Mouse (Mus musculus) adrenal gland, postnatal 36 days (tissue): ENCODE measurements around the gene Xlr4c. TPM values are rescaled to one million over a fixed set of nuclear protein-coding genes. Genes with fewer than 3 reads are reported as not detected.
"Not testable (repeated sequence)": the region's sequence is repeated elsewhere in the genome, so short reads cannot be mapped to it uniquely, and the experiment has no call there.

Source experiments
- DNase-seq, 2 experiments: peaks; one replicate each; pipeline ENCODE4 v3.0.0; 2021; ENCODE audit warnings: mixed read lengths in 1 of 2
- long read RNA-seq, 2 experiments: library from polyadenylated mRNA; stranded (forward); transcript quantifications; one replicate each; pipeline ENCODE4 v2.0.0; 2021; ENCODE audit warnings: borderline sequencing depth in 2 of 2
- total RNA-seq, 2 experiments: library from RNA; stranded (reverse); gene quantifications; 2 replicates each; pipeline ENCODE4 v1.2.3; 2021

The Xlr4c gene
- total RNA-seq, result under 1 TPM in 1 of 2 experiments, not detected in 1; 0.99 TPM
- long read RNA-seq, experiment 1, result 0 reads
- long read RNA-seq, experiment 2, result 0 reads

DNA sequence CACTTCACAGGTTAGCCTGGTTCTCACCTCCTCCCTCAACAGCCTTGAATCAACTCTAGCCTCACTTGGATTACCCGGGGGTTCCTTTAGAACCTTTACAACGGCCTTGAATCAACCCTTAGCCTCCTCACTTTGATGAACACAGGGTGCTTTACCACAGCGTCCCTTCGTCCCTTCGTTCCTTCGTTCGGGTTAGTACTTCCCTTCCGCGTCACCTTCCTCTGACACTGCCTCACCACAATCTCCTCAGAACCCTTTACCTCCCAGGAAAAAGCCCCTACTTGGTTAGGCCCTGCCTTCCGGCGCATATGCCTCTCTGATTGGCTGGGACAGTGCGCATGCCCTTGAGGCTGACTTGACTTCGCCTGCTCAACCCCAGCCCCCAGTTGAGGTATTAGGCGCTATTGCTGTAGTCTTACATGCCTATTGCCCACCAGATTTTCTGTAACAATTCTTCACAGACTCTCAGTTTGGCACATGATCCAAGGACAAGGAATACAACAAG, at the start of gene Xlr4c:
Gene Xlr4c (minus strand): TSS at position 310 of the 505 bp plus-strand sequence.
- not testable (repeated sequence) for DNase-seq

DNA sequence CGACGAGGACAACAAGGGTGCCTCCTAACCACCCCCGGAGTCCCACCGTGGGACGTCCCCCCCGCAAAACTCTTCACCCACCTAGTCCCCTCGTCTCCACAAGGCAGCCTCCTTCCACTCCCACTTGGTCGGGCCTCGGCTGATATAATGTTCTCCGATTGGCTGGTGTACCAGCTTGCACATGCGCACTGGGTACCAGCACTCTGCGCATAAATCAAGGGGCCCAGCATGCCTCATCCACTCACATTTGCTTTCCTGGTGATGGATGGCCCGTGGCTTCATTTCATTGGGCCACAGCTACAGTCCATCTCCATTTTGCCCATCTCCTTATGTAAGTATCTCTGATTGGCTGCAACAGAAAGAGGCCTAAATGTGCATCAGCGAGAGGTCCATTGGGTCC, 22.3 kb upstream of the Xlr4c start, which contains the start of gene Xlr3c:
Gene Xlr3c (minus strand): TSS at position 121 of the 400 bp plus-strand sequence.
- not testable (repeated sequence) for DNase-seq

DNA sequence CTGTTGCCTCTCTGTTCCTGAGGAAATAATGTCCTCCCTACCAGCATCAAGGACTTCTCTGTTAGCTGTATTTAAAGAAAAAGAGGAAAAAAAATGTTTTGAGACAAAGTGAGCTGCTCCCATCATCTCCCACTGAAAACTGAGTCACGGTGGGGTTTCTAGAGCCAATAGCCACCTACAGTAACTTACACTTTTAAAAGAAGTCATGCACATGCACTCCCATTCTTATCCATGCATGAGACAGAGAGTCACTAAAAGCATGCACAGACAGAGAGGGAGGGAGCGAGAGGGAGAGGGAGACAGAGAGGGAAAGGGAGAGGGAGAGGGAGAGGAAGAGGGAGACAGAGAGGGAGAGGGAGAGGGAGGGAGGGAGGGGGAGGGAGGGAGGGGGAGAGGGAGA, 19.5 kb upstream of the Xlr4c start:
- not testable (repeated sequence) for DNase-seq

DNA sequence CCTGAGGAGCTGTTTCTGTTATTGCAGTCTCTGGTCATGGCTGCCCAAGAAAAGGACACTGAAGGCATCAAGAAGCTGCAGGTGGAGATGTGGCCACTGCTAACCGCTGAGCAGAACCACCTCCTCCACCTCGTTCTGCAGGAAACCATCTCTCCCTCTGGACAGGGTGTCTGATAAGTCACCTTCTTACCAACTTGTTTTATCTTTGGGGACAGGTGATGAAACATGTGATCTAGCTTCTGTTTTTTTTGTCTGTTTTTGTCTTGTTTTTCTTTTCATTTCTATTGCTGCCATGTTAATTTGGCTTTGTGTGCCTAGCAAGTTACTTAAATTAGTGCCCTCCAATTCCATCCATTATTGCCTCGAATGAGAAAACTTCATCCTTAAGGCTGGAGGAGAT, 13.6 kb downstream of the Xlr4c start:
- DNase-seq, result no peak

DNA sequence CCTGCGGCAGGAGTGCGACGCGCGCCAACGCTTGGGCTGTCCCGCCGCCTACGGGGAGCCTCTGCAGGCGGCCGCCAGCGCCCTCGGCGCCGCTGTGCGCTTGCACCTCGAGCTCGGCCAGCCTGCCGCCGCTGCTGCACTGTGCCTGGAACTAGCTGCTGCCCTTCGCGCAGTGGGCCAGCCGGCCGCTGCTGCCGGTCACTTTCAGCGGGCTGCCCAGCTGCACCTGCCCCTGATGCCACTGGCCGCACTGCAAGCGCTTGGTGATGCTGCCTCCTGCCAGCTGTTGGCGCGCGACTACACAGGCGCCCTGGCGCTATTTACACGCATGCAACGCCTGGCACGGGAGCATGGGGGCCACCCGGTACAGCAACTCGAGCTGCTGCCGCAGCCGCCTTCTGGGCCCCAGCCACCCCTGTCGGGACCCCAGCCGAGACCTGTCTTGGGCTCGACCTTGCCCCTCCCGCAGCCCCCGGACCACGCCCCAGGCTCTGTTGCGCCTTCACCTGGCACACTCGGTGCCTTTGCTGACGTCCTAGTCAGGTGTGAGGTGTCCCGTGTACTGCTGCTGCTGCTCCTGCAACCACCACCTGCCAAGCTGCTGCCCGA, 14.2 kb downstream of the Xlr4c start:
- DNase-seq, result peak; percentile 61 to 68

DNA sequence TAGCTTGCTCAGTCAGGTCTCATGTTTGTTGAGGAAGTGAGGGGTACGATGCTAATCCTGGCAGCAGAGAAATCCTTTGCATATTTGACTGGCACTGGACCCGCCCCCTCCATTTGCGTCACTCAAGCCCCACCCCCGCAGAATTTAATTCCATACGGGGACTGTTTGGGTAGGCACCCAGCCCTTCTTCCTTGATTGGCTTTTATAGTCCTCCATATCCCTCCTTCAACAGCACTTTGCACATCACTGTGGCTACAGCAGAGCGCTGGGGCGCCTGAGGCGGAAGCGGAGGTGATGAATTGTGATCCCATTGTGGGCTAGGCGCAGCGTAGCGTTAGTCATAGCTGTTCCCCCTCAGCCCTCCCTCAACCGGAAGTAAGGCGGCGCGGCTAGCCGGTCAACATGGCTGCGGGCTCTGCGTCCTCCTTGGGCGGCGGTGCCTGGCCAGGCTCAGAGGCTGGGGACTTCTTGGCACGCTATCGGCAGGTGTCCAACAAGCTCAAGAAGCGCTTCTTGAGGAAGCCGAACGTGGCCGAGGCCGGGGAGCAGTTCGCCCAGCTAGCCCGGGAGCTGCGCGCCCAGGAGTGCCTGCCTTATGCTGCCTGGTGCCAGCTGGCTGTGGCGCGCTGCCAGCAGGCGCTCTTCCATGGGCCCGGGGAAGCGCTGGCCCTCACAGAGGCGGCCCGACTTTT, 14.9 kb downstream of the Xlr4c start, which contains the start of gene F8a:
Gene F8a (plus strand): TSS at position 378 of the 692 bp plus-strand sequence.
- peak; percentile 81 to 88 for DNase-seq

DNA sequence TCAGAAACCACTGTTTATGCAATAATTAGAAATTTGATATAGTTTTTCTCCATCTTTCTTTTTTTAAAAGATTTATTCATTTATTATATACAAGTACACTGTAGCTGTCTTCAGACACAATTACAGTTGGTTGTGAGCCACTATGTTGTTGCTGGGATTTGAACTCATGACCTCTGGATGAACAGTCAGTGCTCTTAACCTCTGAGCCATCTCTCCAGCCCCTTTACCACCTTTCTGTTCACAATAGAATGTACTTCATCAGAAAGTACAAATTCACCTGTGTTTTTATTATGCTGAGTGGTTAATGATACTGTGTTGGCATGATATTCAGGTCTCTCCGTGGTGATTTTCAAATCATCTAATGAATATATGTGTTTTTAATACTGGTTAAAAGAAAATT, 17.6 kb downstream of the Xlr4c start:
- DNase-seq, result no peak

DNA sequence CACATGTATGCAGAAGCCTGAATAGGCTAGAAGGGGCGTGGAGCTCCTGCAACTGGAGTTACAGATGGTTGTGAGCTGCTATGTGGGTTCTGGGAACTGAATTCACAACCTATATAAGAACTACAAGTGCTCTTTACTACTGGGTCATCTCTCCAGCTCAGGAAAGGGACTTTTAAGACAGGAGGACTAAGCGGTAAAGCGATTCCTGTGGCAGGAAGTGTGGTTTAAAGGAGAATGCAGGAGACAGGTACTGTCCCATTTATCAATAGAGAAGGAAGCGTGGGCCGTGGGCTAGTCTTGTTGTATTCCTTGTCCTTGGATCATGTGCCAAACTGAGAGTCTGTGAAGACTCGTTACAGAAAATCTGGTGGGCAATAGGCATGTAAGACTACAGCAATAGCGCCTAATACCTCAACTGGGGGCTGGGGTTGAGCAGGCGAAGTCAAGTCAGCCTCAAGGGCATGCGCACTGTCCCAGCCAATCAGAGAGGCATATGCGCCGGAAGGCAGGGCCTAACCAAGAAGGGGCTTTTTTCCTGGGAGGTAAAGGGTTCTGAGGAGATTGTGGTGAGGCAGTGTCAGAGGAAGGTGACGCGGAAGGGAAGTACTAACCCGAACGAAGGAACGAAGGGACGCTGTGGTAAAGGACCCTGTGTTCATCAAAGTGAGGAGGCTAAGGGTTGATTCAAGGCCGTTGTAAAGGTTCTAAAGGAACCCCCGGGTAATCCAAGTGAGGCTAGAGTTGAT, 28.9 kb downstream of the Xlr4c start, which contains the start of gene Xlr4b:
Gene Xlr4b (plus strand): TSS at position 515 of the 746 bp plus-strand sequence.
- not testable (repeated sequence) for DNase-seq

DNA sequence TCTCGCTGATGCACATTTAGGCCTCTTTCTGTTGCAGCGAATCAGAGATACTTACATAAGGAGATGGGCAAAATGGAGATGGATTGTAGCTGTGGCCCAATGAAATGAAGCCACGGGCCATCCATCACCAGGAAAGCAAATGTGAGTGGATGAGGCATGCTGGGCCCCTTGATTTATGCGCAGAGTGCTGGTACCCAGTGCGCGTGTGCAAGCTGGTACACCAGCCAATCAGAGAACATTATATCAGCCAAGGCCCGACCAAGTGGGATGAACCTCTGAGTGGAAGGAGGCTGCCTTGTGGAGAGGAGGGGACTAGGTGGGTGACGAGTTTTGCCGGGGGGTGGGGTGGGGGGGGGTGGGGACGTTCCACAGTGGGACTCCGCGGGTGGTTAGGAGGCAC, 51.0 kb downstream of the Xlr4c start, which contains the start of gene Xlr3b:
Gene Xlr3b (plus strand): TSS at position 274 of the 400 bp plus-strand sequence.
- peak in 1 of 2 experiments; percentile 19 for DNase-seq

Other genes starting within 250 kb of the Xlr4c start
- under 1 TPM; 0.10 to 0.30 TPM for gene Pnma5, start 206.0 kb downstream of the Xlr4c start, total RNA-seq
- under 1 TPM; 0.10 to 0.13 TPM for gene Pnma3, start 178.3 kb downstream of the Xlr4c start, total RNA-seq
- 1 to 10 TPM in 1 of 2 experiments, under 1 TPM in 1; 0.53 to 1.2 TPM for gene Xlr4a, start 160.7 kb downstream of the Xlr4c start, total RNA-seq
- gene Xlr3a, start 146.0 kb downstream of the Xlr4c start, total RNA-seq, result under 1 TPM; 0.53 to 0.76 TPM
- under 1 TPM in 1 of 2 experiments, not detected in 1; 0.13 TPM for gene Gm14685, start 126.1 kb downstream of the Xlr4c start, total RNA-seq
- gene Xlr5b, start 94.3 kb downstream of the Xlr4c start, total RNA-seq, result not detected
- under 1 TPM in 1 of 2 experiments, not detected in 1; 0.10 TPM for gene DXBay18, start 93.7 kb downstream of the Xlr4c start, total RNA-seq
- not detected for gene Spin2d, start 66.1 kb downstream of the Xlr4c start, total RNA-seq
- gene Xlr3b, start 50.9 kb downstream of the Xlr4c start, total RNA-seq, result 10 to 100 TPM in 1 of 2 experiments, 1 to 10 TPM in 1; 5.4 to 10.2 TPM
- gene Xlr4b, start 28.8 kb downstream of the Xlr4c start, total RNA-seq, result under 1 TPM in 1 of 2 experiments, not detected in 1; 0.63 TPM
- 10 to 100 TPM in 1 of 2 experiments, 1 to 10 TPM in 1; 9.0 to 10.1 TPM for gene F8a, start 14.8 kb downstream of the Xlr4c start, total RNA-seq
- gene Xlr3c, start 22.3 kb upstream of the Xlr4c start, total RNA-seq, result under 1 TPM in 1 of 2 experiments, not detected in 1; 0.26 TPM
- gene Xlr5a, start 49.8 kb upstream of the Xlr4c start, total RNA-seq, result not detected
- gene Xlr5c, start 49.8 kb upstream of the Xlr4c start, total RNA-seq, result not detected
- gene Gm45015, start 93.7 kb upstream of the Xlr4c start, total RNA-seq, result not detected
- gene Zfp275, start 99.5 kb upstream of the Xlr4c start, total RNA-seq, result 10 to 100 TPM; 22.5 to 24.5 TPM
- gene Gm18336, start 155.6 kb upstream of the Xlr4c start, total RNA-seq, result not detected
- gene Zfp92, start 168.0 kb upstream of the Xlr4c start, total RNA-seq, result under 1 TPM; 0.43 to 0.60 TPM
- gene Trex2, start 192.2 kb upstream of the Xlr4c start, total RNA-seq, result not detected
- gene Haus7, start 215.9 kb upstream of the Xlr4c start, total RNA-seq, result 10 to 100 TPM; 30.0 to 31.5 TPM
- 100 to 1,000 TPM; 251 to 260 TPM for gene Bgn, start 240.5 kb upstream of the Xlr4c start, total RNA-seq